Mouse (Mus musculus) T-helper 2 cell (primary cell): ENCODE data around the gene Dennd2a.
"Not testable (repeated sequence)": the region's sequence is repeated elsewhere in the genome, so short reads cannot be mapped to it uniquely, and the experiment has no call there.

ENCODE experiments used
- in situ Hi-C: fragments of 300-600 bp; cut with MboI, MseI; formaldehyde crosslinking; loops from one replicate; pipeline ENCODE4 v1.15.1; 2025; ENCODE audit warnings: high pct_unique_total_duplicates

Dennd2a gene

DNA sequence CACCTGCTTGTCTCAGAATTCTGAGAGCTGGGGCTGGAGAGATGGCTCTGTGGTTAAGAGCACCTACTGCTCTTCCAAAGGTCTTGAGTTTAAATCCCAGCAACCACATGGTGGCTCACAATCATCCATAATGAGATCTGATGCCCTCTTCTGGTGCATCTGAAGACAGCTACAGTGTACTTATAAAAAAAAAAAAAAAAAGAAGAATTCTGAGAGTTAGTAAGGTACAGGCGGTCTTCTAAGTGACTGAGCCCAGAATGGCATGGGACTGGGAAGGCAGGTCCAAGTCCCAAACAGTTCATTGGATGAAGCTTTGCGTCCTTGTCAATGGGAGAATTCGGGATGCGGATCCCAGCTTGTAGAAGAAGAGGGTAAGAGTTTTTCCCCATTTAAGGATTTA lies 104.1 kb downstream of the Dennd2a start:
- in situ Hi-C loops, result loop anchor here (25.0 kb wide), 1 partner anchor 334 kb away; no protein-coding TSS in a partner anchor

DNA sequence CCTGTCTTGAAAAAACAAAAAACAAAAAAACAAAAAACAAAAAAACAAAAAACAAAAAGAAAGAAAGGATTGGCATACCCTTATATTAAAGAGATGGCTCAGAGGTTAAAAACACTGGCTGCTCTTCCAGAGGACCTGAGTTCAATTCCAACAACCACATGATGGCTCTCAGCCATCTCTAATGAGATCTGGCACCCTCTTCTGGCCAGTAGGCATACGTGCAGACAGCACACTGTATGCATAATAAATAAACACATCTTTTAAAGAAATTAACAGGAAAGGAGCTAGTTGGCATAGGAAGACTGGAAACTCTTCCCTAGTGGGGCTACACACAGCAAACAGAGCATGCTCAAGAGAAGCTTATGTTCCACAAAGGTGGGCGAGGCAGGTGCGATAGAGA lies 106.6 kb downstream of the Dennd2a start:
- in situ Hi-C loops, result loop anchor here (25.0 kb wide), 1 partner anchor 336 kb away; no protein-coding TSS in a partner anchor

DNA sequence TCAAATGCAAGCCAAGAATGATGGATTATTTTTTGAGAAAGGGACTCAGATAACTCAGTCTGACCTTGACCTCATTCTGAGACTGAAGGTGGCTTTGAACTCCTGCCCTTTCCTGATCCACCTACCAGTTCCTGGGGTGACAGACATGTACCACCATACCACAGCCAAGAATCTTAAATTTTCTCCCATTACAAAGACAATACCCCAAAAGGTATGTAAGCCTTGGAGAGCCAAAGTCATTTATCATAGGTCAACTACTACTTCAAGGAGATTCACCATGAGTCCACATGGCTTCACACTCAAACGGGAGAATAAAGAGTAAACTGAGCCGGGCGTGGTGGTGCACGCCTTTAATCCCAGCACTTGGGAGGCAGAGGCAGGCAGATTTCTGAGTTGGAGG lies 107.1 kb downstream of the Dennd2a start:
- in situ Hi-C loops, result loop anchor here (25.0 kb wide), 1 partner anchor 337 kb away; no protein-coding TSS in a partner anchor

DNA sequence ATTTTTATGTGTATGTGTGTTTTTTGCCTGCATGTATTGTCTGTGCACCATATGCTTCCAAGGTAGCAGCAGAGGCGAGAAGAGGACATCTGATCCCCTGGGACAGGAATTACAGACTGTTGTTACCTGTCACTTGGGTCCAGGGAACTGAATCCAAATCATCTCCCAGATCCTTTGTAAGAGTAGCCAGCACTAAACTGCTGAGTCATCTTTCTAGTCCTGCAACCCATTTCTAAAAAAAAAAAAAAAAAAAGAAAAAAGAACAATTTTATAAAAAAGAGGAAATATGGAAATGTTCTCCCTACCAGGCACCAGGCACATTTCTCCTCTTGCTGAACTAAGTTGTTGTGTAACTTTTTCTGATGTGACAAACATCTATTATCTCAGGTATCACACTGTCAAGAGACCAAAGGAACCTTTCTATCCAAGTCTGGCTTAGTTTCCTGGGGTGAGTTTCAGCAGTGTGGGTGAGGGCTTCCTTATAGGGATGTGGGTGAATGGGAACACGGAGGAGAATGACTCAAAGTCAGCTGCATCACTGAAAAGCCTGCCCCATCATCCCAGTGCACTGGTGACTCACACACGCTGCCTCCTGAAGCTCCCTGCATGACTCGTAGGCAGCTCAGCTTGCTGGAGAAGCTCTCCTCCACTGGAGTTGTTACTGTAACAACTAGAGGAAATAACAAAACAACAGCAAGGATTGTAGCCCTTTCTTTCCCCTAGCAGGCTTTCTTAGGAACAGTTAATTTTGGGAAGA lies 110.1 kb downstream of the Dennd2a start:
- in situ Hi-C loops, result no loop called here

DNA sequence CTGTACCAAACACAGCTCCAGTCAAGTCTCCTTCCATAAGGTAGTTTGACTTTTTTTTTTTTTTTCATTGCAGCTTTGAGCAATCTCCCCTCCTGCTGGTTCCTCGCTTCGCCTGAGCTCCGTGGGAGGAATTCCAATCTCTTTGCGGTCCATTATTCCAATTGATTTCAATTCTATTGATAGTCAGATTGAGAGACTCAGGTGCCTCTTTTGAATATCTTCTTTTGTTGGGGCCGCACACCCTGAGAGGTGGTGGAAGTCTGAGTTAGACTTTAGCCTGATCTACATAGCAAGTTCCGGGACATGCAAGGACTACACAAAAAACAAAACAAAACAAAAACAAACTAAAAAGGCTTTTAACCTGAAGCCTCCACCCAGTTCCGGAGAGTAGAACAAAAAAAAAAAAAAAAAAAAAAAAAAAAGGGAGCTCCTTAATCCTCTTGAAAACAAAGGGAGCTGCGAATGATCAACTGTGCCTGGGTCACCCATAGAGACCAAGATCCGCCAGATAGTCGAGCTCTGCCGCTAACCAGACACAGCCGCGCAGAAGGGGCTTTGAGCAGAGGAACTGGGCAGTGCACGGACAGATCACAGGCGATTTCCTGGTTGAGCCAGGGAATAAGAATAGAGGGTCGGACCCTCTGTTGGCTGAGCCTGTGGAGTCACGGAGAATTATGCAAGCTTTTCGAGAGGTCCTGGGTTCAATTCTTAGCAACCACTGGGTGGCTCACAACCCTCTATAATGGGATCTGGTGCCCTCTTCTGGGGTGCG lies 111.7 kb downstream of the Dennd2a start:
- in situ Hi-C loops, result no loop called here

DNA sequence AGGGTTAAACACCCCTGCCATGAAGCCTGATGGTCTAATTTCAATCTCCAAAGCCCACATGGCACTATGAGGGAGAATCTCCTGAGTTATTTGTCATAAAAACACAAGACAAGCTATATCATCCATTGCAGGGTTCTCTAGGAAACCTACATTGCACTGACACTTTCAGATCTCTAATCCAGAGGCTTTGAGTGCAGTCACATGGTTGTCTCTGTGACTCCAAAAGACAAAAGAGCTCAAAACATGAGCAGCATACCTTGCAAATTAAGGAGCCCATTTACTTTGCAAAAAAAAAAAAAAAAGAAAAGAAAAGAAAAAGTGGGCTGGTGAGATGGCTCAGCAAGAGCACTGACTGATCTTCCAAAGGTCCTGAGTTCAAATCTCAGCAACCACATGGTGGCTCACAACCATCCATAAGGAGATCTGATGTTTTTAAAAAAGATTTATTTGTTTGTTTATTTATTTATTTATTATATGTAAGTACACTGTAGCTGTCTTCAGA lies 114.8 kb downstream of the Dennd2a start:
- in situ Hi-C loops, result no loop called here

DNA sequence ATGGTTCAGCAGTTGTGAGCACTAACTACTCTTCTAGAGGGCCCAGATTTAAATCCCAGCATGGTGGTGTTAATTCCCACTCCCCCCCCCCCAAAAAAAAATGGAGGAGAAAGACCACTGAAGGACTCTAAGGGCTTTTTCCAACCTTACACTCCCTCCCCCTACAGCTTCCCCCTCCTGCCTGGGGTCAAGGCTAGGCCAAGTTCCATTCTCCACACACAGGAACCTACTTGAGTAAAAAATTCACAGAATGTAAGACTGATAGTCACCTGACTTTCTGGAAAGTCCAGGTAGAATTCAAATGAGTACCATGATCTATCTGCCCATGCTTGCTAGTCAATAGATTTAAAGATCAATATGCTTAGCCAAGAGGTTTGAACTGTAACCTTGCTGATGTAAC lies 117.5 kb downstream of the Dennd2a start:
- in situ Hi-C loops, result no loop called here

DNA sequence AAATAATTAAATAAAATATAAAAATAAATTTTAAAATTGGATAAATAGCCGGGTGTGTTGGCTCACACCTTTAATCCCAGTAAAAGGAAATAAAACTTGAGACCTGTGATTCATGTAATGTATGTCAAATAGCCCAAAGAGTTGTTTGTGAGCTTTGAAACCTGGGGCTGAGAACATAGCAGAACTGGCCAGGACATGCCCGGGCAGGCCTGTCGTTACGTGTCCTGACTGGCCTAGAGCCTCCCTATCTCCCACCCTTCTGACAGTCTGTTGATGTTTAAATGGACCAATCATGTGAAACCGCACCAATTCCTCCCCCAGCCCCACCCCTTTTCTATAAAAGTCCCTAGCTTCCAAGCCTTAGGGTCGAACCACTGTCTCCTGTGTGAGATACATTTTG lies 120.1 kb downstream of the Dennd2a start:
- in situ Hi-C loops, result not testable (repeated sequence)

DNA sequence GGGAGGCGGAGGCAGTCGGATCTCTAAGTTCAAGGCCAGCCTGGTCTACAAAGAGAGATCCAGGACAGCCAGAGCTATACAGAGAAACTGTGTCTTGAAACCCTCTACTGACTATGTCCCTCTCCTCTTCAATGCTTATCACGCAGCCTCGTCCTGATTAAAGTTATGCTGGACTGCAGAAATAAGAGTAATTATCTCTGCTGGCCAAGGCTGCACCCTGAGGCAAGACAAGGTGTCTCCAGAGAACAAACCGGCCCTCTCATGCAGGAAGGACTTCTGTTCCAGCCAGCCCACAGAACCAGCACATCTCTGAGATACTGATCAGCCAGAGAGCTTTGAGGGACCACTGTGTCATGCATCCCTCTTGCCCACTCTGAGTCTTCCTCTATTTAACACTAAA lies 121.8 kb downstream of the Dennd2a start:
- in situ Hi-C loops, result no loop called here

DNA sequence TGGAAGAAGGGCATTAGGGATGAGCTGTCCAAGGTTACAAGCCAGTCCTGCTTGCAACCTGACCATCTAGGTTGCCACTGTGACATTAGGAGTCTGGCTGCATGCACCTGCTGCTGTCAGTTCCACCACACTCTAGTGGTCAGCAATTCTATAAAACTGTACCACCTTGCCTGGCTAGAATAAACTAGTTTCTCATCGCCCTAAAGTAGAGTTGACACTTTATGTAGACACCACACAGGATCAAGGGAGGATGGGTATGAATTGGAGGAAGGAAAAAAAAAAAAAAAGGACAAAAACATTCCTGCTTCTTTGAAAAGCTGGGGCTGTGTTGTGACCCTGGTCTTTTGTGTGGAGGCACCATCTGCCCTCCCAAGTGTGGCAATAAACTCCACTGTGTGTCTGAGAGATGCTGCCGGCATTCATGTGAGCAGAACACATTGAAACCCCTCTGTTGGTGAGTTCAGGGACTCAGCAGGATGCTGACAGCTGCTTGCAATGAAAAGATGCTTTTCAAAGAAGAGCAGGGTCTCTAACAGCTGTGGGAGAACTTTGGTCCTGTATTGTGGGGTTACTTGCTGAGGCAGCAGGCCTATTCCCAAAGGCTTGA lies 122.7 kb downstream of the Dennd2a start:
- in situ Hi-C loops, result no loop called here

DNA sequence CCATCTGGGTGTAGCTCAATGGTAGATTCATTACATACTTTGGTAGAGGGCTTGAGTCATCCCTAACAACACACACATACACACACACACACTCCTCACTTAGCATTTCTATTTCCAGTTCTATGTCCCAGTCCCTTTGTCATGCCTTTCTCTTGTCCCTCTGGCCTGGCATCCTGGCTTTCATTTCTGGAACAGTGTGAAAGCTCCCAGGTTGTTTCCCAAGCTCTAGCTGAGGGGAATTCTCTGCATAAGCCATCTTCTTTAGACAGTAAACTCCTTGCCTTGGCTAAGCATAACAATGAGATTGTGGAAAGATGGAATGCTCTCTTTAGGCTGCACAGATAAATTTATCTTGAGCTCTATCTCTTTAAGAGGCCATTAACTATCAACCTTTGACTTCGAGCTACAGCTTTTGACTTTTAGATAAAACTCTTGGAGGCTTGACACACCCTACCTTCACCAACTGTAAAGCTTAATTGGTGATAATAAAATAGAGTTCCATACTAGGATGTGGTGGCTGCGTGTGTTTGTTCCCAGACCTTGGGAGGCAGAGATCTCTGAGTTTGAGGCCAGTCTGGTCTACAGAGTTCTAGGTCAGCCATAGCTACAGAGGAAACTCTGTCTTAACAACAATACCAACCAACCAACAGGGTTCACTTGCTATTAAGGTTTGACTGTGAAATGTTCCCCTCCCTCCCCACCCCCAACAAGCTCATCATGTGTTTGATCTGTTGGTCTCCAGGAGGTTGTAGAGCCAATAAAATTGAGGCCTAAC lies 123.4 kb downstream of the Dennd2a start:
- in situ Hi-C loops, result no loop called here

DNA sequence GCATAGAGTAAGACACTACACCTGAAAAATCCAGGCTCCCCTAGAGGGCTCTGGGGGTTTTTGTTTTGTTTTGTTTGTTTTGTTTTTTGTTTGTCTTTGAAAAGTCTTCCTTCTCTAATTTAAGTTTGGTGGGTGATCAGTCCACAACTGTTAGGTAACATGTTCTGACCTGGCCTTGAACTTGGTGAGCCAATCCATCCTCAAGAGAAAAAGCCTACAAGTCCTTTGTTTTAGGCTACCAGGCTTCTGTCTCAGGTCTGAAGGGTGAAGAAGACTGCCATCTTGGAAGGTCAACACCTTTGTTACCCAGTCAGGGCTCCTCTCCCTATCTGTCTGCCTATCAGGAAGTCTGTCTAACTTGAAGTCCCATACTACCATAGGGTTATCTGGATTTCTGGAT lies 124.0 kb downstream of the Dennd2a start:
- in situ Hi-C loops, result no loop called here

DNA sequence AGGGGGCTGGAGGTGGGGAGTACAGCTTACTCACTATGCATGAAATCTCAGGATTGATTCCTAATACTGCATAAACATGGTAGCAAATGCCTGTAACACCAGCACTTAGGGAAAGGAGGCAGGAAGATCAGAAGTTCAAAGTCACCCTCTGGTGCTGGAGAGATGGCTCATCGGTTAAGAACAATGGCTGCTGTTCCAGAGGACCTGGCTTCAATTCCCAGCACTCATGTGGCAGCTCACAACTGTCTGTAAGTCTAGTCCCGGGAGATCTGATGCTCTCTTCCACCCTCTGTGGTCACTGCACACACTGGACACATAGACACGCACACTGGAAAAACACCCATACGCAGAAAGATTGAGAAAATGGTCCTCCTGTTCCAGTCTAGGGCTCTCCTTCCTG lies 124.5 kb downstream of the Dennd2a start:
- in situ Hi-C loops, result no loop called here

DNA sequence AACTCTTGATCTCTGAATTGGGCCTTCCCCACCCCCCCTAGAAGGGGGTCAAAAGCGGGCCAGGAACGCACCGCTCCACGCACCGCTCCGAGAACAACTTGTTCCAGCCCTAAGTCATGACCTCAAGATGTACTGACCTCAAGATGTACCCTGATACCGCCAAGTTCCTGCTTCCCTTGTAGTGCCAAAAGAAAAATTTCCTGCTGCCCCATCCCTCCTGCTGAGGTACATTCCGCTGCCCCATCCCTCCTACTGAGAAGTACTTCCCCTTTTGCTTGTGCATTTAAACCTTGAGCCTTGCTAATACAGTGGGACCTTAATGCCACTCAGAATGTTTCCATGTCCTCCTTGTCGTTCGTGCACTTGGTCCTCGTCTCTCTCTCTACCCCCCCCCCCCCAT lies 126.9 kb downstream of the Dennd2a start:
- in situ Hi-C loops, result no loop called here

DNA sequence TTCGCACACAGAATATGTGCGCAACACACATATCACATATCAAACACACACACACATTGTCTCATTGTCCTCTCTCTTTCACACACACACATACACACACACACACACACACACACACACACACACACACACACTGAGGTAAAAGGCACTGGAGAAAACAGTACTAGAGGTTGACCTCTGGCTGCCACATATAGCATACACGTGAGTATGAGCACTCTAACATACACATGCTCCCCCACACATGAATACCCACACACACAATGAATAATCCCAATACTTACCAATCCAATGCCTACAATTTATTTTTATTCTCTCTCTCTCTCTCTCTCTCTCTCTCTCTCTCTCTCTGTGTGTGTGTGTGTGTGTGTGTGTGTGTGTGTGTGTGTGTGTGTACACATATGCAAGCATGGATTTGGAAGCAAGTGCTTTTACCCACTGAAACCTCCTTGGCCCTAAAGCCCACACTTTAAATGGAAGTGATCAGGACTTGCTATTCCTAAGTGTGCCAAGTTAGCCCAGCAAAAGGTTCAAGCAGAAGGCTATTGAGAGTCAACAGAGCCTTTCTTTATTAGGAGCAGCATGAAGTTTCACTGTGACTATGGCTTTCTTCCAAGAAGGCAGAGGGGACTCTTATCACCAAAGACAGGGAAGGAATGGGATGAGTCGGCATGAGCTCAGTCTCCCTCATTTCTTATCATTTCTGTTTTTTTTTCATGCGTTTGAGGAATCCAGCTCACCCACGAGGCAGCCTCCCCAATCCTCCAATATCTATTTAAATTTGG lies 128.5 kb downstream of the Dennd2a start:
- in situ Hi-C loops, result no loop called here

DNA sequence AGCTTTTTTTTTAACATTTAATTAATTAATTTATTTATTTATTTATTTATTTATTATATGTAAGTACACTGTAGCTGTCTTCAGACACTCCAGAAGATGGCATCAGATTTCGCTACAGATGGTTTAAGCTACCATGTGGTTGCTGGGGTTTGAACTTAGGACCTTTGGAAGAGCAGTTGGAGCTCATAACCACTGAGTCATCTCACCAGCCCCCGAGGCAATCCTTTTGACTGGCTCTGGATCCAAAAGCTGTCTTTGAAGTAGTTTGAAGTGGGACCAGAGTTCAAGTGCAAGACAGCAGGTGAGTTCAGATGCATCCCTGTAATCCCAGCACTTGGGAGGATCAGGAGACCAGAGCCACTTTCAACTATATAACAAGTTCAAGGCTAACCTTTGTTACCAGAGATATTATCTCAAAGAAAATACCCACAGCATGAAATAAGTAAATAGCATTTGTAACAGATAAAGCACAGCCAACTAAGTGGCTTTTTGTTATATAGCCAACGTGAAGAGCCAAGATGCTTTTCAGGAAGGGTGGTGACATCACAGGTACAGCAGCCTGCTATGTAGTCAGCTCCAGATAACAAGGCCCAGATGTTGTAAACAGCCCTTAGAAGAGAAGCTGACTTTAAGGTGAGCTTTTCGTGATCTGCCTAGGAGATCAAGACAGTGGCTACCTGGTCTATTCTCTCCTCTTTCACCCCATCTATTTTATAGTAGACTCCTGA lies 130.2 kb downstream of the Dennd2a start:
- in situ Hi-C loops, result no loop called here

DNA sequence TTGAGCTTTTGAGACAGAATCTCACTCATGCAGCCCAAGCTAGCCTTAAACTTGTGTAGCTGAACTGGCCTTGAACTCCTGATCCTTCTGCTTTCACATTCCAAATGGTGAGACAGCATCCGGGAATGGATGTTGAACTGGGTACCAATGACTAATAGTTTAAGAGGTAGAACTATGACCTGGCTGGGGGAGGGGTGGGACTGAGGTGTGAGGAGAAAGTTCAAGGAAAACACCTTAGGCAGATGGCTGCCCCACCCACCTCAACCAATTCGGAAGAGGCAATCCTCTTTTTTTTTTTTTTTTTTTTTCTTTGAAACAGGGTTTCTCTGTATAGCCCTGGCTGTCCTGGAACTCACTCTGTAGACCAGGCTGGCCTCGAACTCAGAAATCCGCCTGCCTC lies 130.9 kb downstream of the Dennd2a start:
- in situ Hi-C loops, result no loop called here

DNA sequence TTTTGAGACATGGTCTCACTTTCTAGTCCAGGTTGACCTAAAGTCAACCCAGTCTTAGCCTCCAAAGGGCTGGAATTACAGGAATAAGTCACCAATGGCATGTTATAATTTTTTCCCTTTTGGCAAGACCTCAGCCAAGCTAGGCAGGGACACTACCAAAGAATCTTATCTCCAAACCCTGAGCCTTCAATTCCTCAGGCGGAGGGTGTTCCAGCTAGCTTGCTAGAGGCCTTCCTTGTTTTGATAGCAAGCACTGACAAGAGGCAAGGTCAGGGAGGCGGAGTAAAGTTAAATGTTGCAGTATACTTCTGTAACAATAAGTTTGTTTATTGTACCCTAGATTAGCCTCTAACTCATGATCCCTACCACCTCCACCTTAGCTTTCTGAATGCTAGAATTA lies 132.5 kb downstream of the Dennd2a start:
- in situ Hi-C loops, result no loop called here

DNA sequence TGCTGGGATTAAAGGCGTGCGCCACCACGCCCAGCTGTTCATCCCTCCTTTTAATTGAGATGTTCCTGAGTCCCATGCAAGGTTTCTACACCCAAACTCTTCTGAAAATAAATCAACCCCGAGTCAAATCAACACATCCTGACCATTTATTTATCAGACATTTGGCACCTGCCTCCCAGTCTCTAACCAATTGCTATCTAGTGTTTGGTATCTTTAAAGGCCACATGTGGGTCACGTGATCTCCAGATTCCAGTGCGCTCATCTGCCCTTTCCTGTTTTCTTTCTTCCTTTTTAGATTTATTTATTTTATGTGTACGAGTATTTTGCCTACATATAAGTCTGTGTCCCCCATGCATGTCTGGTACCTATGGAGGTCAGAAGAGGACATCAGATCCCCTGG lies 134.0 kb downstream of the Dennd2a start:
- in situ Hi-C loops, result no loop called here

DNA sequence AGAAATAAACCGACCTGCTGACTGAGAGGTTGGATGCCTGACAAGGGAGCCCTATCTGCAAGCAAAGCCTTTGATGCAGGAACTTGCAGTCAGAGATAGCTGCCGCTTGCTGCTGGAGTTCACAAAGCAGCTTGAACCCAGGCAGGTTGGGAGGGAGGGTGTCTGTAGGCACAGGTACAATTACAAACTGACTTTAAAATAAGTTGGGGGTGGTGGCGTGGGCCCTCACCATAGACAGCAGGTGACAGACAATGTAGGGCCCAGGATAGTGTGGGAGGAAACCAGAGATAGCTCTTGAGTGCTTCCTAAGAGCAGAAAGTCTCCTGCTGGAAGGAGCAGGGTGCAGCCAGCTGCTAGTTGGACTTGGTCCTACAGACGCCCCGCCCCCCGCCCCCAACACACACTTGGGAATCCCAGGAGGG lies 134.5 kb downstream of the Dennd2a start:
- in situ Hi-C loops, result no loop called here
